Mouse (Mus musculus) monocyte, adult 2 months (primary cell): ENCODE results near the gene Pomt1.

Source experiments
- DNase-seq, 2 experiments: peaks; one replicate each; pipeline ENCODE4 v3.0.0; 2022; ENCODE audit warnings: low spot score in 2 of 2, low read depth in 1 of 2

Pomt1 gene

GRCm38 (mm10) chr2:32220969-32221368 lies 15.4 kb upstream of the Pomt1 start:
- no peak for DNase-seq

GRCm38 (mm10) chr2:32221577-32221976 lies 14.8 kb upstream of the Pomt1 start:
- DNase-seq, result no peak

GRCm38 (mm10) chr2:32222057-32222456 lies 14.3 kb upstream of the Pomt1 start:
- no peak for DNase-seq

GRCm38 (mm10) chr2:32235433-32235832 lies 957 bp upstream of the Pomt1 start:
- DNase-seq, result no peak

- DNase-seq, result no peak
Observed at GRCm38 (mm10) chr2:32236760-32237487, 534 bp downstream of the Pomt1 start.

- DNase-seq, result no peak
Observed at GRCm38 (mm10) chr2:32237571-32237970, 1.2 kb downstream of the Pomt1 start.

- DNase-seq, result no peak
Observed at GRCm38 (mm10) chr2:32238708-32239435, 2.5 kb downstream of the Pomt1 start.

GRCm38 (mm10) chr2:32240591-32240990 lies 4.2 kb downstream of the Pomt1 start:
- no peak for DNase-seq

- DNase-seq, result no peak
Observed at GRCm38 (mm10) chr2:32242986-32243385, 6.6 kb downstream of the Pomt1 start.

- no peak for DNase-seq
Observed at GRCm38 (mm10) chr2:32246741-32247140, 10.4 kb downstream of the Pomt1 start.

GRCm38 (mm10) chr2:32248377-32249361 lies 12.3 kb downstream of the Pomt1 start:
- DNase-seq, result no peak

GRCm38 (mm10) chr2:32251791-32252527 lies 15.6 kb downstream of the Pomt1 start:
- DNase-seq, result no peak

GRCm38 (mm10) chr2:32252658-32253057 lies 16.3 kb downstream of the Pomt1 start:
- DNase-seq, result no peak

GRCm38 (mm10) chr2:32253352-32253751 lies 17.0 kb downstream of the Pomt1 start:
- no peak for DNase-seq

- no peak for DNase-seq
Observed at GRCm38 (mm10) chr2:32254563-32254962, 18.2 kb downstream of the Pomt1 start.

GRCm38 (mm10) chr2:32256273-32256672 lies 19.9 kb downstream of the Pomt1 start:
- DNase-seq, result no peak

GRCm38 (mm10) chr2:32258887-32259533 lies 22.6 kb downstream of the Pomt1 start:
- no peak for DNase-seq

GRCm38 (mm10) chr2:32259657-32260417 lies 23.4 kb downstream of the Pomt1 start, which contains the start of gene Uck1:
TSS of gene Uck1 (minus strand) at chr2:32260159.
- DNase-seq, result peak; percentile 78 to 81

- DNase-seq, result peak; percentile 48 to 55
Observed at GRCm38 (mm10) chr2:32260635-32261034, 24.2 kb downstream of the Pomt1 start.
